Mouse (Mus musculus) thymus, adult 18-20 months (tissue): ENCODE data around the gene Islr.

ENCODE experiments used
- DNase-seq, 2 experiments: peaks; one replicate each; pipeline ENCODE4 v3.0.0; 2022; ENCODE audit warnings: mixed read lengths in 2 of 2

The Islr gene

GRCm38 (mm10) chr9:58196610-58197567 is 7.2 kb downstream of the Islr start:
- no peak for DNase-seq

GRCm38 (mm10) chr9:58196141-58196540 is 8.0 kb downstream of the Islr start:
- DNase-seq: no peak

- DNase-seq: no peak
Observed at GRCm38 (mm10) chr9:58195671-58196070, 8.4 kb downstream of the Islr start.

- DNase-seq: no peak
Observed at GRCm38 (mm10) chr9:58194222-58194621, 9.9 kb downstream of the Islr start.

GRCm38 (mm10) chr9:58184456-58184855 is 19.6 kb downstream of the Islr start:
- DNase-seq: no peak

GRCm38 (mm10) chr9:58179390-58179789 is 24.7 kb downstream of the Islr start:
- no peak for DNase-seq

GRCm38 (mm10) chr9:58177165-58177564 is 26.9 kb downstream of the Islr start:
- DNase-seq: no peak

- DNase-seq: no peak
Observed at GRCm38 (mm10) chr9:58175745-58176487, 28.2 kb downstream of the Islr start.

GRCm38 (mm10) chr9:58174818-58175251 is 29.3 kb downstream of the Islr start:
- no peak for DNase-seq

GRCm38 (mm10) chr9:58172863-58173262 is 31.2 kb downstream of the Islr start:
- DNase-seq: no peak

GRCm38 (mm10) chr9:58169426-58169825 is 34.7 kb downstream of the Islr start:
- DNase-seq: no peak

GRCm38 (mm10) chr9:58168880-58169279 is 35.2 kb downstream of the Islr start:
- DNase-seq: no peak

- DNase-seq: no peak
Observed at GRCm38 (mm10) chr9:58165779-58166178, 38.3 kb downstream of the Islr start.

- DNase-seq: no peak
Observed at GRCm38 (mm10) chr9:58163146-58163545, 41.0 kb downstream of the Islr start.

GRCm38 (mm10) chr9:58162173-58162572 is 41.9 kb downstream of the Islr start:
- DNase-seq: no peak

GRCm38 (mm10) chr9:58160315-58160714 is 43.8 kb downstream of the Islr start:
- no peak for DNase-seq

- no peak for DNase-seq
Observed at GRCm38 (mm10) chr9:58159855-58160254, 44.3 kb downstream of the Islr start.

- DNase-seq: no peak
Observed at GRCm38 (mm10) chr9:58158541-58159311, 45.4 kb downstream of the Islr start.

GRCm38 (mm10) chr9:58157838-58158237 is 46.3 kb downstream of the Islr start:
- no peak for DNase-seq

- no peak for DNase-seq
Observed at GRCm38 (mm10) chr9:58156819-58157560, 47.1 kb downstream of the Islr start.

- no peak for DNase-seq
Observed at GRCm38 (mm10) chr9:58155366-58155765, 48.7 kb downstream of the Islr start.

- DNase-seq: no peak
Observed at GRCm38 (mm10) chr9:58153095-58153494, 51.0 kb downstream of the Islr start.
